Mouse (Mus musculus) limb, embryonic 12.5 days (tissue): Measurements from ENCODE around the gene Rnf20. TPM values are rescaled to one million over a fixed set of nuclear protein-coding genes. Genes with fewer than 3 reads are reported as not detected.
A peak's percentile ranks its signal among the peaks of the same experiment; 100 is the strongest.
"Not testable (repeated sequence)": the region's sequence is repeated elsewhere in the genome, so short reads cannot be mapped to it uniquely, and the experiment has no call there.

Experiments used
- ATAC-seq: fragments of 200-750 bp; cut with Nextera tagmentation; 2 replicates; pipeline ENCODE4 v1.8.0; 2017; ENCODE audit warnings: low read depth, moderate TSS enrichment; ENCODE audit not compliant: insufficient number of reproducible peaks, insufficient read depth, low FRiP score, low TSS enrichment
- H3K27ac ChIP-seq: fragments of 300-500 bp; sonication (generic); 2 replicates; pipeline ENCODE4 v1.5.1; 2016; ENCODE audit warnings: mild to moderate bottlenecking, moderate library complexity
- H3K27me3 ChIP-seq: fragments of 300-500 bp; sonication (generic); 2 replicates; pipeline ENCODE4 v1.6.1; 2016; ENCODE audit warnings: mild to moderate bottlenecking, moderate library complexity
- H3K36me3 ChIP-seq: fragments of 300-500 bp; sonication (generic); 2 replicates; pipeline ENCODE4 v1.6.1; 2016; ENCODE audit warnings: mild to moderate bottlenecking, moderate library complexity
- H3K4me1 ChIP-seq: fragments of 300-500 bp; sonication (generic); replicated peaks from 2 replicates; pipeline ENCODE4 v1.6.1; 2016
- H3K4me2 ChIP-seq: fragments of 300-500 bp; sonication (generic); 2 replicates; pipeline ENCODE4 v1.6.1; 2016; ENCODE audit warnings: mild to moderate bottlenecking, moderate library complexity
- H3K4me3 ChIP-seq: fragments of 300-500 bp; sonication (generic); replicated peaks from 2 replicates; pipeline ENCODE4 v1.5.1; 2016; ENCODE audit warnings: mild to moderate bottlenecking
- H3K9ac ChIP-seq: fragments of 300-500 bp; sonication (generic); replicated peaks from 2 replicates; pipeline ENCODE4 v1.6.1; 2016; ENCODE audit warnings: mild to moderate bottlenecking, moderate library complexity
- H3K9me3 ChIP-seq: fragments of 300-500 bp; sonication (generic); 2 replicates; pipeline ENCODE4 v1.6.1; 2016; ENCODE audit warnings: mild to moderate bottlenecking, moderate library complexity
- WGBS: fragments of 180-500 bp; shearing (Covaris S2); methylation state at CpG from one replicate; pipeline ENCODE4 v1.1.7; 2016; 5-methylcytosine and 5-hydroxymethylcytosine counted together
- polyA plus RNA-seq: library from polyadenylated mRNA; unstranded; fragments of >200 nt; fragmentation: Nextera tagmentation; extraction: Ambion mirVana; gene quantifications from 2 replicates; pipeline ENCODE4 v1.2.1, GENCODE M21; 2016

Gene Rnf20
- polyA plus RNA-seq, 1 experiment from 2014 or later: 61.5 TPM

DNA sequence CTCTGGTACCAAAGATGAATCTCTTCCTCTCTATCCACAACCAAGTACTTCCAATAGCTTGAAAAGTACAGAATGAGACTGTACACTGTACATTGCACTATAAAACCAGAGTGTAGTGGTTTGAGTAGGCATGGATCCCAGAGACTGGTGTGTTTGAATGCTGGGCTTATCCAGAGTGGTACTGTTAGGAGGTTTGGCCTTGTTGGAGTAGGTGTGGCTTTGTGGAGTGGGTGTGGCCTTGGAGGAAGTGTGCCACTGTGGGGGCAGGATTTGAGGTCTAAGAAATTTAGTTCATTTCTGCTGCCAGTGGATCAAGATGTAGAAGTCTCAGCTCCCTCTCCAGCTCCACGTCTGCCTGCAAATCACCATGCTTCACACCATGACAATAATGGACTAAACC is 26.3 kb upstream of the Rnf20 start:
- no peak for ATAC-seq
- no peak overlapping the region for H3K4me2 ChIP-seq
- no peaks in the 10 kb centered on the region for H3K4me1 ChIP-seq
- no peak overlapping the region for H3K27ac ChIP-seq
- H3K4me3 ChIP-seq: no peak overlapping the region
- H3K27me3 ChIP-seq: no peaks in the 10 kb centered on the region
- H3K9ac ChIP-seq: no peak overlapping the region
- no peaks in the 10 kb centered on the region for H3K36me3 ChIP-seq
- 74% methylated on average over 1 of the region's 1 CpGs for WGBS
- H3K9me3 ChIP-seq: no peaks in the 10 kb centered on the region

DNA sequence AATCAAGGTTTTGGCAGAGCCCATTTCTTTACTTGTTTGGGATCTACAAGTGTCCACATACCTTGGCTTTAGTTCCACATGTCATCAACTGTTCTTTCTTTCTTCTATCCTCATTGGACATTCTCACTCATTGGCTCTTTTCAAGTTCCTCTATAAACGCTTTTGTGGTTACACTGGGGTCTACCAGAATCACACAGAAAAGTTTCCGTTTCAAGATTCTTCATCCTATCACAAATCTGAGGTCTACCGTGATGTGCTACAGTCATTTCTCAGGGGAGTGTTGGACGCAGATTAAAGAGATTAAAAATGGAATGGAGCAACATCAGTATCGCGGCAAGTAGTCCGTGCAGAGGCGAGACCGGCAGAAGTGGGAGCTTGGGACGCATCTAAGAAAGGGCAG is 14.9 kb upstream of the Rnf20 start:
- 95% methylated on average over 10 of the region's 10 CpGs for WGBS

DNA sequence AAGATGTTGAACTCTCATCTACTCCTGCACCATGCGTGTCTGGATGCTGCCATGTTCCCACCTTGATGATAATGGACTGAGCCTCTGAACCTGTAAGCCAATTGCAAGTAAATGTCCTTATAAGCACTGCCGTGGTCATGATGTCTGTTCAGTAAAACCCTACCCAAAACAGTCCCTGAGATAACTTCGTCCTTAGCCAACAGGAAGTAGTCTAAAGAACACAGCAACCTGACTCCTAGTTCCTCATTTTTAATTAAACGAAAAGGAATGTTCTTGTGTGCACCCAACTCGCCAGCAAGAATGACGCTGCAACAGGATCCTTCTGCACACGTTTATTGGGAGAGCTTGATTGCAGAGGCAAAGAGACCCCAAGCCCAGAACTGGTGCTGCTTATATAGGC is 11.9 kb upstream of the Rnf20 start:
- H3K4me2 ChIP-seq, H3K4me1 ChIP-seq, H3K36me3 ChIP-seq, H3K9me3 ChIP-seq, H3K27me3 ChIP-seq, H3K9ac ChIP-seq, H3K4me3 ChIP-seq, ATAC-seq, H3K27ac ChIP-seq: not testable (repeated sequence)
- 90% methylated on average over 7 of the region's 7 CpGs for WGBS

More for the DNA sequence above, 14.9 kb upstream of the Rnf20 start:
- Histone ChIP-seq H3K9ac (no peak overlapping the region), H3K4me1 (no peaks in the 10 kb centered on the region), H3K4me2 (no peak overlapping the region), H3K27ac (no peak overlapping the region), H3K4me3 (no peak overlapping the region), H3K9me3 (no peaks in the 10 kb centered on the region), H3K27me3 (no peaks in the 10 kb centered on the region), H3K36me3 (no peaks in the 10 kb centered on the region)
- no peak for ATAC-seq

DNA sequence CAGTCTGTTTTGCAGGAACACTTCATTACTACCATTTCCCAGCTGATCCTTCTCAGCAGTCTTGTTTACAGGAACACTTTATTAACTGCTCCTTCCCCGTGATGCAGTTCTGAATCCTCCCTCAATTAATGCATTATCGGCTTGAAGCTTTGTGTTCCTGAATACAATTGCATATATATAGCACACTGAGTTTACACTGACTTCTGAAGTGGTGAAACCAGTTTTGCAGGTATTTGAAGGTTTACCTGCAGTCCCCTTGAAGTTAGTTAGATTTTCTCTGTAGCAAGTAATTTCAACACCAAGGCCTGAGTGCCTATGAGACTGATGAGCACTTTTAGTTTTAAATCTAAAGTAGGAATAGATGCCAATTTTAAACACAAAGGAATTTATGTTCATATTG is 9.5 kb upstream of the Rnf20 start:
- 79% methylated on average over 2 of the region's 2 CpGs for WGBS
- Histone ChIP-seq H3K9me3 (no peaks in the 10 kb centered on the region), H3K4me2 (no peak overlapping the region), H3K27me3 (no peaks in the 10 kb centered on the region), H3K9ac (no peak overlapping the region), H3K36me3 (no peaks in the 10 kb centered on the region), H3K4me3 (no peak overlapping the region), H3K27ac (no peak overlapping the region), H3K4me1 (no peaks in the 10 kb centered on the region)
- ATAC-seq: no peak

DNA sequence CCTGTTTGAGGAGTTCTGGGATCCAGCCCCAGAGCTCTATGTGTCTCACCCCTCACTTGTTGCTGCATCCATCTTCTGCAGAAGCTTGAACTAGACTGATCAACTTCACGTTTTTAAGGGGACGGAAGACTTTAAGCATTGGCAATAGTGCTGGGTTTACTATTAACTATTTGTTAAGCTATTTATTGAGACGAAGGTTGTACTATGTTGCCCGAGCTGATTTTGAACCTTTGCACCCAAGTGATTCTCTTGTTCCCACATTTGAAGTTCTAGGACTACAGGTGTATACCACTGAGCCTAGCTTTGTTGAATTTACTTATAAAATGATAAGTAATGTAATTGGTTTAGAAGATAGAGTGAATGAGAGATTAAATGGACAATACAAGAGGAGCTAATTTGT is 7.9 kb upstream of the Rnf20 start:
- H3K4me2 ChIP-seq: no peak overlapping the region

DNA sequence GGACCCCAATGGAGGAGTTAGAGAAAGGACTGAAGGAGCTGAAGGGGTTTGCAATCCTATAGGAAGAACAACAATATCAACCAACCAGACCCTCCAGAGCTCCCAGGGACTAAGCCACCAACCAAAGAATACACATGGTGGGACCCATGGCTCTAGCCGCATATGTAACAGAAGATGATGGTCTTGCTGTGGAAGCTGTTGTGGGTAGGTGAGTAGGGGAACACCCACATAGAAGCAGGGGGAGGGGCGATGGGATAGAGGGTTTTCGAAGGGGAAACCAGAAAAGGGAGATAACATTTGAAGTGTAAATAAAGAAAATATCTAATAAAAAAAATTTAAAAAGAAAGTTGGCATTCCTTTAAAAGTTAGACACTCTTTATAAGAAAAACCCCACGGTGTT is 6.8 kb upstream of the Rnf20 start:
- H3K9ac ChIP-seq, H3K4me2 ChIP-seq, H3K4me3 ChIP-seq, H3K9me3 ChIP-seq, H3K4me1 ChIP-seq, H3K36me3 ChIP-seq, H3K27me3 ChIP-seq, H3K27ac ChIP-seq, ATAC-seq: not testable (repeated sequence)
- 85% methylated on average over 4 of the region's 4 CpGs for WGBS

More for the DNA sequence above, 7.9 kb upstream of the Rnf20 start:
- H3K4me1 ChIP-seq: no peaks in the 10 kb centered on the region
- no peak overlapping the region for H3K4me3 ChIP-seq
- H3K9me3 ChIP-seq: no peaks in the 10 kb centered on the region
- ATAC-seq: no peak
- no peaks in the 10 kb centered on the region for H3K36me3 ChIP-seq
- WGBS: 85% methylated on average over 4 of the region's 4 CpGs
- no peak overlapping the region for H3K27ac ChIP-seq
- no peak overlapping the region for H3K9ac ChIP-seq
- no peaks in the 10 kb centered on the region for H3K27me3 ChIP-seq

DNA sequence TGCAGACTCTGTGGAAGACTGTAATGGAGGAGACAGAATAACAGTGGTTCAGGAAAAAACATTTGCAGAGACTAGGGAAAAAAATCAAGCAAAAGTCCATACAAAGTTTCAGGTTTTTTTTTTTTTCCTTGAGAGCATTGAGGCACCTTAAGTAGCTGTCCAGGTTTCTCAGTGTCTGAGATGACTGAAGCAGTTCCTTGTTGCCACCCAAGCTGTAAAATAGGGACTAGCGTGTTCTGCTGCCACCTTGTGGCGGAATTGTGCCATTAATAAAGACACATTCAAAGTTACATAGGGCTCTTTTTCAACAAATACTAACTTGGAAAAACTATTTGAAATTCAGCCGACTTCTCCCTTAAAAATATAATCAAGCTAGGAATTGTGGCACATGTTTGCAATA is 4.8 kb upstream of the Rnf20 start:
- no peaks in the 10 kb centered on the region for H3K9me3 ChIP-seq
- H3K27me3 ChIP-seq: no peaks in the 10 kb centered on the region
- H3K9ac ChIP-seq: no peak overlapping the region
- no peaks in the 10 kb centered on the region for H3K4me1 ChIP-seq
- H3K4me2 ChIP-seq: no peak overlapping the region
- no peak overlapping the region for H3K4me3 ChIP-seq
- no peak overlapping the region for H3K27ac ChIP-seq
- no peaks in the 10 kb centered on the region for H3K36me3 ChIP-seq
- WGBS: 4% methylated on average over 3 of the region's 3 CpGs
- no peak for ATAC-seq

DNA sequence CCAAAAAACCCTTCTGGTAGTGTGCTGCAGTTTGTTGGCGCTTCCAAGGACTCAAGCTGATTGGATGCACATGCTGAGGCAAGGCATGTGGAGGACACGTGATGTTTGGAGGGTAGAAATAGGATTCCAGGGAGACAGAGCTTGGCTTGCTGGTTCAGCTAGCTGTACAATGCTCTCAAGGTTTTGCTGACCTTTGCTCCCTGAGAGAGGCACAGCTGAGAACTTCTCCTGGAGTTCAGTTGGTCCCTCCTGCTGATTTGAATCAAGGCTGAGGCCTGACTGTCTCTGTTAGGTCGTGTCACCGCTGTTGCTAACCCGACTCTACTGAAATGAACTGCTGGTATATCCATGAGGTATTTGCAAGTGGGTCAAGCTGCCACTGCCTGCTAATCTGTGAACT is 2.9 kb upstream of the Rnf20 start:
- ATAC-seq: no peak
- H3K9me3 ChIP-seq: no peaks in the 10 kb centered on the region

DNA sequence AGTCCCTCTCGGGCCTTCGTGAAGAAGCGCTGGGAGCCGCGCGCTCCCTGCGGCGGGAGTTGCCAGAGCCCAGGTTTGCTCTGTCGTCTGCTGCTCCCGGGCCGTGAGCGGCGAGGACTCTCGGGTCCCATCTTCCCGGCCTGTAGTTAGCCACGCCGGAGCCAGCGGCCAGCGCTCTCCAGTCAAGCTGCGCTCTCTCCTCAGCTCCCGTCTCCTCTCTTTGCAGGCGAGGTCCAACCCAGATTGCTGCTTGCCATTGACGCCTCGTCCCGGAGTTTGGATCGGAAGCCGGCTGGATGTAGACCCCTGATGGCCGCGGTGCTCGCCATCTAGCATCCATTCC is 304 bp downstream of the Rnf20 start:
- Histone ChIP-seq H3K4me1 (0 out of 2 replicates have a peak, but pooled peaks cover 5% of the 10 kb centered on the region), H3K9ac (peak overlapping the region; percentile 88), H3K36me3 (peaks cover 37% of the 10 kb centered on the region), H3K4me2 (peak overlapping the region; percentile 83), H3K9me3 (no peaks in the 10 kb centered on the region), H3K27me3 (no peaks in the 10 kb centered on the region), H3K4me3 (peak overlapping the region; percentile 83), H3K27ac (peak overlapping the region; percentile 90)
- peak; percentile 69; the same call in 1 of the 2 replicates for ATAC-seq
- WGBS: under 1% methylated on average over 30 of the region's 30 CpGs

More for the DNA sequence above, 2.9 kb upstream of the Rnf20 start:
- Histone ChIP-seq H3K4me3 (no peak overlapping the region), H3K4me1 (0 out of 2 replicates have a peak, but pooled peaks cover 5% of the 10 kb centered on the region), H3K9ac (no peak overlapping the region), H3K27me3 (no peaks in the 10 kb centered on the region), H3K36me3 (peaks cover 5% of the 10 kb centered on the region; the same call in 1 of the 2 replicates), H3K4me2 (no peak overlapping the region), H3K27ac (no peak overlapping the region)
- 80% methylated on average over 5 of the region's 5 CpGs for WGBS

DNA sequence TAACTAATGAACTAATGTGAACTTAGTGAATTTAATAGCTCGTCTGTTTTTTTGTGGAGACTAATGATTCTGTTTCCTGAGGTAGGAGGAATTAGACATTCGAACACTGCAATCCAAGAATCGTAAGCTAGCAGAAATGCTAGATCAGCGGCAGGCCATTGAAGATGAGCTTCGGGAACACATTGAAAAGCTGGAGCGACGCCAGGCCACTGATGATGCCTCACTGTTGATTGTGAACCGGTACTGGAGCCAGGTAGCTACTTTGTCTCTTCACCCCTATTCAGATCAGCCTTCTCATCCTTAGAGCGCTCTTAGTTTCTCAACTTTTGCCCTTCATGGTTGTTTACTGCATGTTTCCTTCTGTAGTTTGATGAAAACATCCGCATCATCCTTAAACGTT is 6.0 kb downstream of the Rnf20 start:
- Histone ChIP-seq H3K36me3 (peaks cover 81% of the 10 kb centered on the region), H3K9me3 (no peaks in the 10 kb centered on the region), H3K4me1 (0 out of 2 replicates have a peak, but pooled peaks cover 5% of the 10 kb centered on the region), H3K4me2 (no peak overlapping the region), H3K9ac (no peak overlapping the region), H3K4me3 (no peak overlapping the region), H3K27me3 (no peaks in the 10 kb centered on the region), H3K27ac (no peak overlapping the region)
- no peak for ATAC-seq
- 92% methylated on average over 11 of the region's 11 CpGs for WGBS

DNA sequence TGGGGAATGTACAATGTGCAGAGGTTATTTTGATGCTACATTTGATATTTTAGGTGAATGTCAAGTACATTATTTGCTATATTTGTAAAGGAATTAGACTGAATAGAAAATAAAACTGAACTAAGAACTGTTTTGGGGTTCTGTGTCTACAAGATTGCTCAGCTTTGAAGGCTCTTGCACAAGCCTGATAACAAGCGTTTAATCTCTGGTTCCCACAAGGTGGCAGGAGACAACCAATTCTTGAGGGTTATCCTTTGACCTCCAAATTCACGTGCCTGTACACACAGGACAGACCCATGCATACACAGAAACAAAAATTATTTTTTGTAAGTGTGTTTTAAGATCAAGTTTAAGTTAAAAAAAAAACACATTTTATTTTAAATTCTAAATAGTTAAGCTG is 8.1 kb downstream of the Rnf20 start:
- ATAC-seq: no peak
- Histone ChIP-seq H3K36me3 (peaks cover 84% of the 10 kb centered on the region), H3K4me1 (no peaks in the 10 kb centered on the region), H3K9ac (no peak overlapping the region), H3K27me3 (no peaks in the 10 kb centered on the region), H3K9me3 (no peaks in the 10 kb centered on the region), H3K27ac (no peak overlapping the region), H3K4me3 (no peak overlapping the region), H3K4me2 (no peak overlapping the region)
- WGBS: 83% methylated on average over 2 of the region's 2 CpGs

DNA sequence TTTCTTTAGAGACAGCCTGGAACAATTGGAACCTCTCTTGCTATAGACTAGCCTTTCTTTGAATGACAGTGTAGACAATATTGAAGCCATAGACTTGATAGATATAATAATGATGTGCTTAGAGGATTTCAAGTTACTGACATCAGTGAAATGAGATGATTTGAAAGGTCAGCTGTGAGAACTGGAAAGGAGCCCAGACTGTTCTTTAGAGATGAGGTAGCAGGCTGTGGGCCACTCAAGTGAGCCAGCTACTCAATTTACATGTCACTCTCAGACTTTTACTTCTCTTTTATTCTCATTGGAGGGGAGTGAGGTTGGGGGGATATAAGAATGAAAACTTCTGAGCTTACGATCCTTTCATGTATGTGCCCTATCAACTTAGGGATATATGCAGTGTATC is 27.6 kb downstream of the Rnf20 start:
- WGBS: 76% methylated on average over 1 of the region's 1 CpGs
- Histone ChIP-seq H3K27ac (no peak overlapping the region), H3K36me3 (peaks cover 73% of the 10 kb centered on the region), H3K4me2 (no peak overlapping the region), H3K4me1 (no peaks in the 10 kb centered on the region), H3K27me3 (no peaks in the 10 kb centered on the region), H3K4me3 (no peak overlapping the region), H3K9ac (no peak overlapping the region), H3K9me3 (no peaks in the 10 kb centered on the region)
- no peak for ATAC-seq
